Mouse (Mus musculus) lung, embryonic 15.5 days (tissue): ENCODE results near the gene Ino80d. TPM values are rescaled to one million over a fixed set of nuclear protein-coding genes. Genes with fewer than 3 reads are reported as not detected.
"Not testable (repeated sequence)": the region's sequence is repeated elsewhere in the genome, so short reads cannot be mapped to it uniquely, and the experiment has no call there.

Source experiments
- ATAC-seq: fragments of 200-750 bp; cut with Nextera tagmentation; 2 replicates; pipeline ENCODE4 v1.8.0; 2017; ENCODE audit warnings: moderate number of reproducible peaks, borderline replicate concordance; ENCODE audit not compliant: low FRiP score, low TSS enrichment; ENCODE audit errors: extremely low read depth
- H3K27ac ChIP-seq: fragments of 300-500 bp; sonication (generic); 2 replicates; pipeline ENCODE4 v1.5.1; 2015; ENCODE audit warnings: moderate library complexity, mild to moderate bottlenecking, inconsistent platforms
- H3K27me3 ChIP-seq: fragments of 300-500 bp; sonication (generic); 2 replicates; pipeline ENCODE4 v1.6.1; 2015; ENCODE audit warnings: inconsistent platforms
- H3K36me3 ChIP-seq: fragments of 300-500 bp; sonication (generic); 2 replicates; pipeline ENCODE4 v1.6.1; 2015; ENCODE audit warnings: inconsistent platforms
- H3K4me1 ChIP-seq: fragments of 300-500 bp; sonication (generic); 2 replicates; pipeline ENCODE4 v1.6.1; 2015; ENCODE audit warnings: inconsistent platforms
- H3K4me2 ChIP-seq: fragments of 300-500 bp; sonication (generic); 2 replicates; pipeline ENCODE4 v1.6.1; 2015; ENCODE audit warnings: inconsistent platforms, mild to moderate bottlenecking, moderate library complexity
- H3K4me3 ChIP-seq: fragments of 300-500 bp; sonication (generic); 2 replicates; pipeline ENCODE4 v1.5.1; 2015; ENCODE audit warnings: mild to moderate bottlenecking, inconsistent platforms
- H3K9ac ChIP-seq: fragments of 300-500 bp; sonication (generic); 2 replicates; pipeline ENCODE4 v1.6.1; 2015; ENCODE audit warnings: inconsistent platforms
- H3K9me3 ChIP-seq: fragments of 300-500 bp; sonication (generic); 2 replicates; pipeline ENCODE4 v1.6.1; 2016; ENCODE audit warnings: inconsistent platforms
- WGBS: fragments of 180-500 bp; shearing (Covaris S2); methylation state at CpG from one replicate; pipeline ENCODE4 v1.1.7; 2015; 5-methylcytosine and 5-hydroxymethylcytosine counted together
- polyA plus RNA-seq: library from polyadenylated mRNA; unstranded; fragments of >200 nt; fragmentation: Nextera tagmentation; extraction: Ambion mirVana; gene quantifications from 2 replicates; pipeline ENCODE4 v1.2.1, GENCODE M21; 2015

The Ino80d gene
- polyA plus RNA-seq = 11.7 and 12.1 TPM in 2 replicates

DNA sequence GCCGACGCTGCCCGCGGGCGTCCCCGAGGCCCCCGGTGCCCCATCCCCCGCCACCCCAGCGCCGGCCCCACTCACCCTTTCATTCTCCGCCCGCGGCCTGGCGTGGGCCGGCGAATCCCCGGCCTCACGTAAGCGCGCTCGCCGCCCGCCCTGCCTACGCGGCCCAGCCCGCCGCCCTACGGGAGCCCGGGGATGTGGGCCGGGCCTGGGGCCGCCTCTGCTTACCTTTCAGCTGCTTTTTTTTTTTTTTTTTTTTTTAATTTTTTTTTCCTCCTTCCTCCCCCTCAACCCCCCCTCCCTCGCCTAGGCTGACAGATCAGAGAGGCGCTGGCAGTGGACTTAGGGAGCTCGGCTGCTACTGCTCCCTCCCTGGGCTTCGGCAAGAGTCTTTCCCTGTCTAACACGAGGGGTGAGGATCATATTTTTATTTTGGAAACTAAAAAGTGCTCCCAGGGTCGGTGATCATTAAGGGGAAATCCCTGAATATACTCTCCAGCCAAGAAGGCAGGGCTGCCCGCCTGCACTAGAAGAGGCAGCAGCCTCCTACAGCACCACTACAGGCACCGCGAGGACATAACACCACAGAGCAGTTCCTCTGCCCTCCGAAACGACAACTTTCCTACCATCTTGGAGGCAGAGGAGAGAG, at the start of gene Ino80d:
TSS of gene Ino80d (minus strand) at position 532 of the 646 bp plus-strand sequence.
- Histone ChIP-seq H3K4me3 (peak within 1 kb of the TSS; percentile 94), H3K27ac (peak within 1 kb of the TSS; percentile 98), H3K9me3 (no peaks in the 10 kb centered on the region), H3K9ac (peak within 1 kb of the TSS; percentile 99), H3K4me1 (peaks cover 35% of the 10 kb centered on the region), H3K4me2 (peak within 1 kb of the TSS; percentile 77), H3K36me3 (peaks cover 11% of the 10 kb centered on the region; the same call in 1 of the 2 replicates), H3K27me3 (no peaks in the 10 kb centered on the region)
- WGBS = under 1% methylated on average over 42 of the region's 42 CpGs
- ATAC-seq = peak; percentile 85

DNA sequence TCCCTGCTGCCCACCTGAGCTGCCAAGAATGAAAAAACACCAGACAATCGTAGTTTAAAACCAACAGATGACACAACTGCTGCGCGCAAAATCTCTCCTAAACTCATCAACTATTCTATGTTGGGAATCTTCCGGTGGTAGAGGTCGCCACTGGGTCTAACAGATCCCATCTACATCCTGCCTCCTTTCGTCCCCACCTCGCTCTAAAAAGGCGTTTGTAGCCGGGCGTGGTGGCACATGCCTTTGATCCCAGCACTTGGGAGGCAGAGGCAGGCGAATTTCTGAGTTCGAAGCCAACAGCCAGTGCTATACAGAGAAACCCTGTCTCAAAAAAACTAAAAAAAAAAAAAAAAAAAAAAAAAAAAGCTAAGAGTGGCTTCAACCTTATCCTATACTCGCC, 25.8 kb upstream of the Ino80d start:
- Histone ChIP-seq H3K36me3 (peaks cover 45% of the 10 kb centered on the region), H3K27me3 (no peaks in the 10 kb centered on the region), H3K9me3 (no peaks in the 10 kb centered on the region), H3K4me1 (no peaks in the 10 kb centered on the region), H3K4me3 (no peak overlapping the region), H3K9ac (no peak overlapping the region), H3K4me2 (no peak overlapping the region), H3K27ac (no peak overlapping the region)
- ATAC-seq = no peak
- WGBS = 91% methylated on average over 13 of the region's 13 CpGs

- H3K4me1 ChIP-seq, H3K9ac ChIP-seq, H3K27me3 ChIP-seq, H3K4me3 ChIP-seq, H3K27ac ChIP-seq, ATAC-seq, H3K4me2 ChIP-seq, H3K9me3 ChIP-seq: not testable (repeated sequence)
- 88% methylated on average over 1 of the region's 1 CpGs for WGBS
- H3K36me3 ChIP-seq = peaks cover 28% of the 10 kb centered on the region
Observed at GRCm38 (mm10) chr1:63138586-63138985, 24.1 kb upstream of the Ino80d start.

GRCm38 (mm10) chr1:63137971-63138370, 23.5 kb upstream of the Ino80d start:
- no peaks in the 10 kb centered on the region for H3K9me3 ChIP-seq
- H3K36me3 ChIP-seq = peaks cover 24% of the 10 kb centered on the region
- no peak for ATAC-seq
- no peaks in the 10 kb centered on the region for H3K4me1 ChIP-seq
- no peaks in the 10 kb centered on the region for H3K27me3 ChIP-seq
- no peak overlapping the region for H3K4me2 ChIP-seq
- H3K9ac ChIP-seq = no peak overlapping the region
- H3K4me3 ChIP-seq = no peak overlapping the region
- no peak overlapping the region for H3K27ac ChIP-seq
- WGBS = 71% methylated on average over 2 of the region's 2 CpGs

GRCm38 (mm10) chr1:63134530-63134929, 20.1 kb upstream of the Ino80d start:
- H3K9me3 ChIP-seq = no peaks in the 10 kb centered on the region
- no peak for ATAC-seq
- no peak overlapping the region for H3K9ac ChIP-seq
- WGBS = 77% methylated on average over 3 of the region's 3 CpGs
- H3K4me3 ChIP-seq = no peak overlapping the region
- no peak overlapping the region for H3K27ac ChIP-seq
- H3K36me3 ChIP-seq = peaks cover 5% of the 10 kb centered on the region; the same call in 1 of the 2 replicates
- H3K4me1 ChIP-seq = peaks cover 7% of the 10 kb centered on the region; the same call in 1 of the 2 replicates
- no peak overlapping the region for H3K4me2 ChIP-seq
- H3K27me3 ChIP-seq = no peaks in the 10 kb centered on the region

DNA sequence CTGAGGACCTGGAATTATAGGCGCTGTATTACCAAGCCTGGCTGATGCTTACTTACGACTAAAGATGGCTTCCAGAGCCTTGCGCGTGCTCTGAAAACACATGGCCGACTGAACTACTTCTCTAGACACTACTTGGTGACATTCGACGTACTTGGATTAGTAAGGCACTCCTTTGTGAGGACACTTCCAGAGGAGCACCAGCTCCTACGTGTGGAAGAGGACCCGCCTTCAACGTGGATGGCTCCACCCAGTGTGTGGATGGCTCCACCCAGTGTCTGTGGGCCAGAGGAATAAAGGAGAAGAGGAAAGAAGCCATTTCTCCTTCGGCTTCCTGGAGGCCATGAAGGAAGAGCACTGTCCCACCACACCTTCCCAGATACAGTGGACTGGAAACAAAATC, 17.3 kb upstream of the Ino80d start:
- no peak overlapping the region for H3K4me2 ChIP-seq
- no peaks in the 10 kb centered on the region for H3K27me3 ChIP-seq
- 0 out of 2 replicates have a peak, but pooled peaks cover 4% of the 10 kb centered on the region for H3K36me3 ChIP-seq
- peaks cover 7% of the 10 kb centered on the region; the same call in 1 of the 2 replicates for H3K4me1 ChIP-seq
- H3K9ac ChIP-seq = no peak overlapping the region
- H3K9me3 ChIP-seq = no peaks in the 10 kb centered on the region
- 89% methylated on average over 11 of the region's 11 CpGs for WGBS
- no peak overlapping the region for H3K27ac ChIP-seq
- no peak overlapping the region for H3K4me3 ChIP-seq
- ATAC-seq = no peak

- Histone ChIP-seq H3K36me3 (0 out of 2 replicates have a peak, but pooled peaks cover 4% of the 10 kb centered on the region), H3K9me3 (no peaks in the 10 kb centered on the region), H3K27me3 (no peaks in the 10 kb centered on the region), H3K4me3 (no peak overlapping the region), H3K4me1 (peaks cover 7% of the 10 kb centered on the region; the same call in 1 of the 2 replicates), H3K9ac (no peak overlapping the region), H3K27ac (no peak overlapping the region), H3K4me2 (no peak overlapping the region)
- 85% methylated on average over 2 of the region's 2 CpGs for WGBS
- ATAC-seq = no peak
Observed at GRCm38 (mm10) chr1:63130883-63131282, 16.4 kb upstream of the Ino80d start.

DNA sequence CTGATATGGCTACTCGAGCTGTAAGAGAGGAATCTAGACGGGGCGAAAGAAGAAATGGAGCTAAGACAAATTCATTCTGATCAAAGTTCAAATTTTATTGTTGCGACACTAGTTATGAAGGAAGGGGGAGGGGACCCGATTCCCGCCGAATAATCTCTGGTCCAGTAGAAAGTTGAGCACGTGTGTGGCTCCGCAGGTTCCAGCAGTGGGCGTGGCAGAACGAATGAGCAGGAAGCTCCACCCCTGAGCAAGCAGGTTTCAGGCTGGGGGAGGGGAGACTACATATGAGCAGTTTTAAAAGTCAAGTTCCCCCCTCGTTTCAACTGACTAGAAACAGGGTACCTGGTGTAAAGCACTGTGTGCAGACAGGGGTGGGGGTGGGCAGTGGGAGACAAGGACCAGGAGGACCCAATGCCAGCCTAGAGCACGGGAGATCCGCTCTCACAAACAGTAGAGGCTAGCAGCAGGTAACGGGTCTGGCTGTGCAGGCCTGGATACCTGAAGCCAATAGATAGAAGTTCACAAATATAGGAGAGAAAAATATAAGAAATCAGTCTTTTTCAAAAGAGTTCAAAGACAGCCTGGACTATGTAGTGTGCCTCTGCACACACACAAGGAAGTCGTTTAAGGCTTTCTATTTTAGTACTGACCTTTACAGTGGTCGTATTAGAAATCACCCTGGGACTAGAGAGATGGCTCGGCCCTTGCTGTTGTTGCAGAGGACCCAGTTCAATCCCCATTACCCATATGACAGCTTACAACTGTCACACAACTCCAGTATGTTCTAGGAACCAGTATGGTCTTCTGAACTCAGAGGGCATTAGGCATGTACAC, 15.6 kb upstream of the Ino80d start:
- peaks cover 8% of the 10 kb centered on the region for H3K36me3 ChIP-seq
- H3K4me3 ChIP-seq = peak overlapping the region; percentile 28
- ATAC-seq = peak; percentile 70; the same call in 1 of the 2 replicates
- peaks cover 7% of the 10 kb centered on the region; the same call in 1 of the 2 replicates for H3K4me1 ChIP-seq
- H3K9me3 ChIP-seq = no peaks in the 10 kb centered on the region
- no peaks in the 10 kb centered on the region for H3K27me3 ChIP-seq
- H3K27ac ChIP-seq = peak overlapping the region; percentile 59; the same call in 1 of the 2 replicates
- H3K9ac ChIP-seq = 0 out of 2 replicates have a peak overlapping the region, but pooled peaks have one; percentile 16
- 20% methylated on average over 18 of the region's 18 CpGs for WGBS
- H3K4me2 ChIP-seq = peak overlapping the region; percentile 54

DNA sequence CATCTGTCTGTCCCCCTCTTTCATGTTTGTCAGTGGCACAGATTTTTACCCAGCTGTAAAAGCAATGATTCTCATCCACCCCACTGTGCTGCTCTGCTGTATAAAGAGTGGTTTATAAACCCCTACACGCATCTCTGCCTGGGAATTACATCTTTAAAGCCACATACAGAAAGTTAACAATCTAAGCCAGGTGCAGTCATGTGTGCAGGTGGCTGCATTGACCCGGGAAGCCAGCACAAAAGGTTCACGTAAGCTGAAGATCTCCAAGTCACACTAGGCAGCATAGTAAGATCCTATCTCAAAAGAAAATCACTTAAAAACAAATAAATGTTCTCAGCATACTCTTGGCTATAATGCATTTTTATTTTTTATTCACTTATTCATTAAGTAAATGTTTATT, 14.8 kb upstream of the Ino80d start:
- Histone ChIP-seq H3K4me3 (no peak overlapping the region), H3K36me3 (peaks cover 11% of the 10 kb centered on the region), H3K9ac (no peak overlapping the region), H3K27ac (no peak overlapping the region), H3K4me1 (peaks cover 7% of the 10 kb centered on the region; the same call in 1 of the 2 replicates), H3K9me3 (no peaks in the 10 kb centered on the region), H3K27me3 (no peaks in the 10 kb centered on the region), H3K4me2 (peak overlapping the region; percentile 54; the same call in 1 of the 2 replicates)
- no peak for ATAC-seq
- WGBS = 54% methylated on average over 3 of the region's 3 CpGs

DNA sequence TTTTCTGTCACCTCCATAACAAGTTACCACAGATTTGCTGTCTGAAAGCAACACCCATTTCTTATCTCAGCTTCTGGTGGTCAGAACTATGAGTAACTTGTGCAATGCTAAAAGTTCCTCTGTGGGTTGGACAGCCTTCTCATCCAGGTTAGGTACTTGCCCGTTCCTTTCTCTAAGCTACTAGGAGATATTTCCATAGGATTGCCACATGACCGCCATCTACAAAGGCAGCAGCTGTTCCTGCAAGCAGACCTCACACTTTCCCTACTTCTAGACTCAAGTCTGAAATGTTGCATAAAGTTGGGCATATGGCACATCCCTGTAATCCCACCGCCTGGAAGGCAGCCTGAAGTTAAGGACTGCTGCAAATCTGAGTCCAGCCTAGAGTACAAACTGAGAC, 11.7 kb upstream of the Ino80d start:
- H3K4me1 ChIP-seq = peaks cover 7% of the 10 kb centered on the region; the same call in 1 of the 2 replicates
- peaks cover 38% of the 10 kb centered on the region for H3K36me3 ChIP-seq
- H3K9me3 ChIP-seq = no peaks in the 10 kb centered on the region
- no peak overlapping the region for H3K27ac ChIP-seq
- no peak overlapping the region for H3K9ac ChIP-seq
- no peak overlapping the region for H3K4me2 ChIP-seq
- no peaks in the 10 kb centered on the region for H3K27me3 ChIP-seq
- no peak for ATAC-seq
- WGBS = 90% methylated on average over 3 of the region's 3 CpGs
- no peak overlapping the region for H3K4me3 ChIP-seq

GRCm38 (mm10) chr1:63123823-63124450, 9.5 kb upstream of the Ino80d start:
- no peak overlapping the region for H3K27ac ChIP-seq
- no peak overlapping the region for H3K4me2 ChIP-seq
- no peak overlapping the region for H3K4me3 ChIP-seq
- 64% methylated on average over 6 of the region's 6 CpGs for WGBS
- H3K27me3 ChIP-seq = no peaks in the 10 kb centered on the region
- H3K9me3 ChIP-seq = no peaks in the 10 kb centered on the region
- no peaks in the 10 kb centered on the region for H3K4me1 ChIP-seq
- peaks cover 59% of the 10 kb centered on the region for H3K36me3 ChIP-seq
- ATAC-seq = no peak
- no peak overlapping the region for H3K9ac ChIP-seq
